Mouse (Mus musculus): ENCODE data around the gene 1700029I15Rik. TPM values are rescaled to one million over a fixed set of nuclear protein-coding genes. Genes with fewer than 3 reads are reported as not detected.

The 1700029I15Rik gene
- polyA plus RNA-seq, 1 experiment from 2014 or later, result 2.5 TPM

- H3K27me3 ChIP-seq (ENCODE audit: insufficient read depth, low read length), result no peaks in the 10 kb centered on the region
- H3K9me3 ChIP-seq (replicated peaks; ENCODE audit: low read length), result no peaks in the 10 kb centered on the region
- H3K27ac ChIP-seq, result peak overlapping the region; percentile 47; the same call in 1 of the 2 replicates
- DNase-seq (ENCODE audit: low spot score) (peak; percentile 54), ATAC-seq (replicated peaks; ENCODE audit: low FRiP score, low read depth) (no peak)
- 36% methylated on average over 17 of the region's 17 CpGs for WGBS
- H3K4me1 ChIP-seq (replicated peaks; ENCODE audit: insufficient read depth, low read length), result peaks cover 33% of the 10 kb centered on the region
- peak overlapping the region; percentile 84 for H3K4me3 ChIP-seq (replicated peaks; ENCODE audit: low read depth, low read length)
- H3K36me3 ChIP-seq (ENCODE audit: insufficient read depth, low read length), result no peaks in the 10 kb centered on the region
- no peak for TF ChIP-seq CTCF (IDR thresholded peaks at IDR 0.05; ENCODE audit: low read depth)
- peak overlapping the region; percentile 83 for H3K9ac ChIP-seq (ENCODE audit: low read depth, low read length)
- peak overlapping the region; percentile 83 for H3K4me2 ChIP-seq (ENCODE audit: low read length)
Observed at GRCm38 (mm10) chr2:92432299-92433295, 50.3 kb downstream of the 1700029I15Rik start.

- H3K4me2 ChIP-seq (ENCODE audit: low read length), result peak within 1 kb of the TSS; percentile 83
- peaks cover 29% of the 10 kb centered on the region for H3K4me1 ChIP-seq (replicated peaks; ENCODE audit: insufficient read depth, low read length)
Observed at GRCm38 (mm10) chr2:92433578-92434374, 51.4 kb downstream of the 1700029I15Rik start, which contains the start of gene Cry2. Cry2 (minus strand) TSS chr2:92434043.

GRCm38 (mm10) chr2:92434375-92434745, 52.0 kb downstream of the 1700029I15Rik start:
- no peak for TF ChIP-seq CTCF (IDR thresholded peaks at IDR 0.05; ENCODE audit: low read depth)
- H3K9me3 ChIP-seq (replicated peaks; ENCODE audit: low read length), result no peaks in the 10 kb centered on the region
- DNase-seq (ENCODE audit: low spot score) (no peak), ATAC-seq (replicated peaks; ENCODE audit: low FRiP score, low read depth) (no peak)
- peaks cover 29% of the 10 kb centered on the region for H3K4me1 ChIP-seq (replicated peaks; ENCODE audit: insufficient read depth, low read length)
- no peaks in the 10 kb centered on the region for H3K27me3 ChIP-seq (ENCODE audit: insufficient read depth, low read length)
- H3K9ac ChIP-seq (ENCODE audit: low read depth, low read length), result peak overlapping the region; percentile 38; the same call in 1 of the 2 replicates
- peak overlapping the region; percentile 84 for H3K4me3 ChIP-seq (replicated peaks; ENCODE audit: low read depth, low read length)
- peak overlapping the region; percentile 83 for H3K4me2 ChIP-seq (ENCODE audit: low read length)
- WGBS, result 6% methylated on average over 12 of the region's 12 CpGs
- H3K27ac ChIP-seq, result no peak overlapping the region
- no peaks in the 10 kb centered on the region for H3K36me3 ChIP-seq (ENCODE audit: insufficient read depth, low read length)

More at GRCm38 (mm10) chr2:92433578-92434374, 51.4 kb downstream of the 1700029I15Rik start, which contains the start of gene Cry2:
- ATAC-seq (replicated peaks; ENCODE audit: low FRiP score, low read depth) (peak; percentile 98), DNase-seq (ENCODE audit: low spot score) (peak; percentile 99)
- peak within 1 kb of the TSS; percentile 83 for H3K9ac ChIP-seq (ENCODE audit: low read depth, low read length)
- peak within 1 kb of the TSS; percentile 65 for H3K27ac ChIP-seq
- H3K36me3 ChIP-seq (ENCODE audit: insufficient read depth, low read length), result no peaks in the 10 kb centered on the region
- no peaks in the 10 kb centered on the region for H3K27me3 ChIP-seq (ENCODE audit: insufficient read depth, low read length)
- H3K4me3 ChIP-seq (replicated peaks; ENCODE audit: low read depth, low read length), result peak within 1 kb of the TSS; percentile 84
- no peaks in the 10 kb centered on the region for H3K9me3 ChIP-seq (replicated peaks; ENCODE audit: low read length)
- TF ChIP-seq CTCF (IDR thresholded peaks at IDR 0.05; ENCODE audit: low read depth), result no peak
- under 1% methylated on average over 76 of the region's 76 CpGs for WGBS

GRCm38 (mm10) chr2:92435023-92435422, 52.7 kb downstream of the 1700029I15Rik start:
- Histone ChIP-seq H3K9me3 (replicated peaks; ENCODE audit: low read length) (no peaks in the 10 kb centered on the region), H3K36me3 (ENCODE audit: insufficient read depth, low read length) (no peaks in the 10 kb centered on the region), H3K27me3 (ENCODE audit: insufficient read depth, low read length) (no peaks in the 10 kb centered on the region), H3K4me3 (replicated peaks; ENCODE audit: low read depth, low read length) (no peak overlapping the region), H3K9ac (ENCODE audit: low read depth, low read length) (no peak overlapping the region), H3K4me1 (replicated peaks; ENCODE audit: insufficient read depth, low read length) (peaks cover 29% of the 10 kb centered on the region), H3K27ac (no peak overlapping the region), H3K4me2 (ENCODE audit: low read length) (no peak overlapping the region)
- no peak for ATAC-seq (replicated peaks; ENCODE audit: low FRiP score, low read depth)
- TF ChIP-seq CTCF (IDR thresholded peaks at IDR 0.05; ENCODE audit: low read depth), result no peak
- no peak for DNase-seq (ENCODE audit: low spot score)
- 40% methylated on average over 6 of the region's 6 CpGs for WGBS

Small RNA genes lying within 50 kb of the gene (microRNA-seq; reads per million reads assigned to microRNA genes)
- not detected for gene Mir7000

Other genes starting within 250 kb of the 1700029I15Rik start
- gene Pex16, start 7.9 kb upstream of the 1700029I15Rik start, polyA plus RNA-seq (2015; fragmentation: Nextera tagmentation; extraction: Ambion mirVana), result 34.3 and 36.8 TPM in 2 replicates
- 30.6 and 34.3 TPM in 2 replicates for gene Large2, start 7.7 kb upstream of the 1700029I15Rik start, polyA plus RNA-seq (2015; fragmentation: Nextera tagmentation; extraction: Ambion mirVana)
- 25.9 and 28.2 TPM in 2 replicates for gene Mapk8ip1, start 18.7 kb downstream of the 1700029I15Rik start, polyA plus RNA-seq (2015; fragmentation: Nextera tagmentation; extraction: Ambion mirVana)
- gene Cry2, start 51.5 kb downstream of the 1700029I15Rik start, polyA plus RNA-seq (2015; fragmentation: Nextera tagmentation; extraction: Ambion mirVana), result 10.1 and 12.8 TPM in 2 replicates
- 14.8 and 15.5 TPM in 2 replicates for gene Slc35c1, start 78.0 kb downstream of the 1700029I15Rik start, polyA plus RNA-seq (2015; fragmentation: Nextera tagmentation; extraction: Ambion mirVana)
- 6.6 and 6.8 TPM in 2 replicates for gene Chst1, start 217.2 kb downstream of the 1700029I15Rik start, polyA plus RNA-seq (2015; fragmentation: Nextera tagmentation; extraction: Ambion mirVana)